8 mouse cellular contexts compared by ENCODE assay signal in genomic region chr9:15365856-15366255, GRCm38 (mm10). TPM values are rescaled to one million over a fixed set of nuclear protein-coding genes. Genes with fewer than 3 reads are reported as not detected.
A peak's percentile ranks its signal among the peaks of the same experiment; 100 is the strongest.
DNase-seq lines count a peak whose midpoint lies in the region; ATAC-seq and TF ChIP-seq lines count a peak whose summit lies in the region.

No protein-coding gene starts in this region.

- intact Hi-C loops in heart, postnatal 36 days (cut with DNase I), result loop anchor here (1.0 to 5.0 kb wide), 3 partner anchors 127 to 516 kb away; partner anchors contain the start of gene Smco4

- H3K9me3 ChIP-seq in lung, embryonic 14.5 days (ENCODE audit: low read depth, low read length), result no peaks in the 10 kb centered on the region
- no peaks in the 10 kb centered on the region for H3K9me3 ChIP-seq in neural tube, embryonic 15.5 days (replicated peaks)

- H3K9ac ChIP-seq in lung, embryonic 14.5 days, result no peak overlapping the region
- H3K9ac ChIP-seq in neural tube, embryonic 15.5 days (replicated peaks), result no peak overlapping the region

- WGBS in lung, embryonic 14.5 days, result 86% methylated on average over 1 of the region's 1 CpGs
- 94% methylated on average over 1 of the region's 1 CpGs for WGBS in neural tube, embryonic 15.5 days

- H3K27me3 ChIP-seq in lung, embryonic 14.5 days (ENCODE audit: insufficient read depth, low read length), result no peaks in the 10 kb centered on the region
- 0 out of 2 replicates have a peak, but pooled peaks cover 3% of the 10 kb centered on the region for H3K27me3 ChIP-seq in neural tube, embryonic 15.5 days (replicated peaks)

- DNase-seq in CD4-positive, CD25-positive, alpha-beta regulatory T cell, adult 2 months (ENCODE audit: low read depth, low spot score), result peak; percentile 19
- DNase-seq in lung, embryonic 14.5 days, result peak; percentile 72
- DNase-seq in lung, postnatal 14 days, result no peak
- DNase-seq in right cerebral cortex, postnatal 4 days, result no peak
- no peak for DNase-seq in heart, postnatal 36 days

- no peaks in the 10 kb centered on the region for H3K36me3 ChIP-seq in lung, embryonic 14.5 days (ENCODE audit: insufficient read depth)
- no peaks in the 10 kb centered on the region for H3K36me3 ChIP-seq in neural tube, embryonic 15.5 days

- H3K4me3 ChIP-seq in lung, embryonic 14.5 days (ENCODE audit: low read depth, low read length), result no peak overlapping the region
- H3K4me3 ChIP-seq in neural tube, embryonic 15.5 days (replicated peaks), result no peak overlapping the region

- no peak for ATAC-seq in CD4-positive, CD25-positive, alpha-beta regulatory T cell, adult 4 months
- peak; percentile 47; the same call in 1 of the 2 replicates for ATAC-seq in lung, embryonic 14.5 days (ENCODE audit: insufficient read depth)
- ATAC-seq in hematopoietic stem cell, adult 5-6 weeks (replicated peaks in 1 of 2; ENCODE audit: insufficient read depth in 1 of 2, low FRiP score in 2 of 2, low TSS enrichment in 1 of 2, low read depth in 1 of 2, poor library complexity in 2 of 2, severe bottlenecking in 2 of 2), result peak; percentile 42 to 46; a peak in 3 of 4 replicates
- peak; percentile 69 for ATAC-seq in neural tube, embryonic 15.5 days (ENCODE audit: low FRiP score)

- TF ChIP-seq CTCF in lung, embryonic 14.5 days (IDR thresholded peaks at IDR 0.05; ENCODE audit: low read depth), result peak; percentile 49

- no peaks in the 10 kb centered on the region for H3K4me1 ChIP-seq in lung, embryonic 14.5 days (ENCODE audit: insufficient read depth)
- H3K4me1 ChIP-seq in neural tube, embryonic 15.5 days, result no peaks in the 10 kb centered on the region

- no peak overlapping the region for H3K4me2 ChIP-seq in lung, embryonic 14.5 days
- H3K4me2 ChIP-seq in neural tube, embryonic 15.5 days, result no peak overlapping the region

- H3K27ac ChIP-seq in lung, embryonic 14.5 days (ENCODE audit: low read depth), result no peak overlapping the region
- H3K27ac ChIP-seq in neural tube, embryonic 15.5 days (replicated peaks), result no peak overlapping the region

RNA-seq across cellular contexts. Expression of gene Cep295, which starts 8.3 kb away (rescaled TPM):
- polyA plus RNA-seq in CD4-positive, CD25-positive, alpha-beta regulatory T cell, adult 4 months (2017; shearing (Covaris generic)), result 10 to 100 TPM; 24.5 to 25.9 TPM
- polyA plus RNA-seq in lung, embryonic 14.5 days (2014; fragmentation: Nextera tagmentation; extraction: Ambion mirVana), result 23.9 and 26.2 TPM in 2 replicates
- 57.0 and 72.5 TPM in 2 replicates for total RNA-seq in hematopoietic stem cell, adult 5-6 weeks (2017)
- polyA plus RNA-seq in neural tube, embryonic 15.5 days (2015; fragmentation: Nextera tagmentation; extraction: Ambion mirVana), result 11.6 and 13.1 TPM in 2 replicates
- 1 to 10 TPM; 5.7 to 7.5 TPM for total RNA-seq in heart, postnatal 36 days (2021)

RNA-seq across cellular contexts. Expression of gene 4931406C07Rik, which starts 59.6 kb away (rescaled TPM):
- 1 to 10 TPM; 3.6 to 6.3 TPM for polyA plus RNA-seq in CD4-positive, CD25-positive, alpha-beta regulatory T cell, adult 4 months (2017; shearing (Covaris generic))
- 8.2 and 8.6 TPM in 2 replicates for polyA plus RNA-seq in lung, embryonic 14.5 days (2014; fragmentation: Nextera tagmentation; extraction: Ambion mirVana)
- total RNA-seq in hematopoietic stem cell, adult 5-6 weeks (2017), result 26.7 and 32.0 TPM in 2 replicates
- 14.0 and 15.7 TPM in 2 replicates for polyA plus RNA-seq in neural tube, embryonic 15.5 days (2015; fragmentation: Nextera tagmentation; extraction: Ambion mirVana)
- 1 to 10 TPM; 6.1 to 6.5 TPM for total RNA-seq in heart, postnatal 36 days (2021)

RNA-seq across cellular contexts. Expression of gene Taf1d, which starts 59.8 kb away (rescaled TPM):
- polyA plus RNA-seq in CD4-positive, CD25-positive, alpha-beta regulatory T cell, adult 4 months (2017; shearing (Covaris generic)), result 100 to 1,000 TPM; 115 to 148 TPM
- polyA plus RNA-seq in lung, embryonic 14.5 days (2014; fragmentation: Nextera tagmentation; extraction: Ambion mirVana), result 81.3 and 82.1 TPM in 2 replicates
- total RNA-seq in hematopoietic stem cell, adult 5-6 weeks (2017), result 1,341 and 1,379 TPM in 2 replicates
- 57.9 and 58.2 TPM in 2 replicates for polyA plus RNA-seq in neural tube, embryonic 15.5 days (2015; fragmentation: Nextera tagmentation; extraction: Ambion mirVana)
- total RNA-seq in heart, postnatal 36 days (2021), result 10 to 100 TPM; 26.0 to 29.1 TPM

Comparison
In these comparisons a context has a peak if more than half of its experiments do, and no peak if none do; other contexts are left out.
1. DNase-seq: peak in CD4-positive, CD25-positive, alpha-beta regulatory T cell, adult 2 months (single experiment) and lung, embryonic 14.5 days (single experiment); none in lung, postnatal 14 days (single experiment), right cerebral cortex, postnatal 4 days (single experiment) and heart, postnatal 36 days (0 of 2).